Mouse (Mus musculus) lung, adult 18-20 months (tissue): ENCODE data around the gene Frat1.
A peak's percentile ranks its signal among the peaks of the same experiment; 100 is the strongest.
"Not testable (repeated sequence)": the region's sequence is repeated elsewhere in the genome, so short reads cannot be mapped to it uniquely, and the experiment has no call there.

Source experiments
- DNase-seq, 2 experiments: peaks; one replicate each; pipeline ENCODE4 v3.0.0; 2022; ENCODE audit warnings: mixed read lengths in 2 of 2

The Frat1 gene

GRCm38 (mm10) chr19:41846366-41847090 is 16.8 kb downstream of the Frat1 start:
- DNase-seq: no peak

GRCm38 (mm10) chr19:41847091-41847581 is 17.4 kb downstream of the Frat1 start:
- DNase-seq: peak; percentile 30 to 36

DNA sequence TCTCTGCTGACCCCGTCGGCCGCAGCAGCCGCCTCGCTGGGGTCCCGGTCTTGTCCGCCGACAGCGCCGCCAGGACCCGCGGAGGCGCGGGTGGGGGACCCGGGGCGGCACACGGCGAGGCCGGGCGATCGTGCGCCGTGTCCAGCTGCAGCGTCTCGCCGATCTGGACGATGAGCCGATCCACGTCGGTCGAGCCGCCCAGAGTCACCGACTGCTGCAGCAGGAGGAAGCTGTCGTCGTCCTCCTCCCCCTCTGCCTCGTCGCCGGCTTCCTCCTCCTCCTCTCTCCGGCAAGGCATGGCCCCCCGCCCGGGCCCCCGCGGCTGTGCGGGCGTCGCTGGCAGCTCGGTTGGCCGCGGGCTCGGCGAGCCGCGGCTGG is 17.8 kb downstream of the Frat1 start:
- peak in 1 of 2 experiments; percentile 38 for DNase-seq

GRCm38 (mm10) chr19:41847992-41848851 is 18.5 kb downstream of the Frat1 start, which contains the start of gene Frat2:
Gene Frat2 (minus strand): TSS chr19:41848132.
- DNase-seq: peak; percentile 90

DNA sequence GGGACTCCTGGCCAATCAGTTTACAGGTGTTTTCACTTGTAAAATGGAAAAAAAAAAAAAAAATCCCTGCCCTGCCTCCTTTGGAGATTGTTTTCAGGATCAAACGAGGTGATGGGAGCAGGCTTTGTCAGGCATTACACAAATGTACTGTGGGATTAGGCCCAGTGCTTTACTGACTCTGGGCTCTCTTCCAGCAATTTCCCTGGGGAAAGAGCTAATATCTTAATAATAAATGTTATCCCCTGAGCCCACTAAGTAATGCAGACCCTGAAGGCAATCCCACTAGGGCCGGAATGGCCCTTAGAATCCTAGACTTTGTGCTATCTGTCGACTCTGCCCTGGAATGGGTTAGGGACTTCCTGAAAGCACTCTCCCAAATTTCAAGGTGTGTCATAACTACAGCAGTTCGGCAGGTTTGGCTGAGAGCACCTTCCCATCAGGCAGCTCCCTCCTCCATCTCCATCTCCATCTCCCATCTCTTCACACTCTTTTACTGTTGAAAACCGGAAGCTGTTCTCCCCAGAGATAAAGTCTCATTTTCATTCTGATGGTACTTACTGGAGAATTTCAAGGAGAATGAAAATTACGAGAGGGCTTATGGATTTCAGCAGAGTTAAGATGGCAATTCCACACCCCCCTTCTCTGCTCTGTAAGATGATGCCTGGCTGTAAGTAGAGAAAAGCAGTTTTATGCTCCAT is 20.4 kb downstream of the Frat1 start:
- no peak for DNase-seq

GRCm38 (mm10) chr19:41850719-41851543 is 21.2 kb downstream of the Frat1 start:
- DNase-seq: no peak

DNA sequence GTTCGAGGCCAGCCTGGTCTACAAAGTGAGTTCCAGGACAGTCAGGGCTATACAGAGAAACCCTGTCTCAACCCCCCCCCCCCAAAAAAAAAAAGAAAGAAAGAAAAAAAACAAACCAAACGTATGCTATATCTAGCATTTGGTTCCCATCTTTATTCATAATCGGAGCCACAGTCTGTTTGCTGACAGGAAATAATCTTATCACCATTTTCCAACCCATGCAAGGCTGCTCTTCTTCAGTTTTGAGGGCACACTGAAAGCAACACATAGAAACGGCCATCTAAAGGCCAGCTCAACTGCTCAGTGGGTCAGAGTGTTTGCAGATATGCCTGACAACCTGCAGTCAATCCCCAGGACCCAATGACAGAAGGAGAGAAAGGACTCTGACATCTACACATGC is 22.7 kb downstream of the Frat1 start:
- no peak for DNase-seq

GRCm38 (mm10) chr19:41857086-41857762 is 27.5 kb downstream of the Frat1 start:
- no peak for DNase-seq

GRCm38 (mm10) chr19:41857816-41858310 is 28.1 kb downstream of the Frat1 start:
- DNase-seq: no peak

GRCm38 (mm10) chr19:41866707-41867106 is 36.9 kb downstream of the Frat1 start:
- DNase-seq: no peak

DNA sequence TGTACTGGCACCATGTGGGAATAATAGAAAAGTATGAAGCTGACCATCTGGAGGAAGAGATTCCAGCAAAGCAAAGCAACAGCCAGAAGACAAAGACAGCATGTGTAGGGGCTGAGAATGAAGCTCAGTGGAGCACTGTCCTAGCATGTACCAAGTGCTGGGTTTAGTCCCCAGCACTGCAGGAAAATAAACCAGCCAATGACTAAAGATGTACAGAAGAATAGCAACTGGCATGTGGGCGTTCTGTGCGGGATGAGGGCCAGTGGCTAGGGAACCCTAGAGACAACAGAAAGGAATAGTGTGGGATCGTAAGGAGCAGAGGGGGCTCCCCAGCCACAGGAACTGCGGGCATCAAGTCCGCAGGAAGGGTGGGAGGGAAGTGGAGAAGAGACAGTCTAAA is 39.5 kb downstream of the Frat1 start:
- no peak for DNase-seq

GRCm38 (mm10) chr19:41869946-41870345 is 40.2 kb downstream of the Frat1 start:
- not testable (repeated sequence) for DNase-seq

DNA sequence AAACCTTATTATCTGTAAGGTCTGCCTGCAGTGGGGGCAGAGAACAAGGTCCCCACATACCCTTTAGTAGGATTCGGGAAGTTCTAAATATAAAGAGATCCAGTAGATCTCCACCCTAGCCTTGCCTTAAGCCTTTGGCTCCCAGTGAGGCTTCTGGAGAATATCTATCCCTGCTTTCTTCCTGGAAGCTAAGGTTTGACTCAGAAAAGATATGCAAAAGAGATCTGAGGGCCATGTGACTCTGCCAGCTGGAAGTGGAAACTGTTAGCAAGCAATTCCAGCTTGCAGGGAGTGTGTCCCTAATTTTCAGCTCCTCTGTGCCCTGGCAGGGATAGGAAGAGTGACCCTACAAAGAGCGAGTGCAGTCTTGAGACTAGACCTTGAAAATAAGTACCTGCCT is 42.5 kb downstream of the Frat1 start:
- no peak for DNase-seq

DNA sequence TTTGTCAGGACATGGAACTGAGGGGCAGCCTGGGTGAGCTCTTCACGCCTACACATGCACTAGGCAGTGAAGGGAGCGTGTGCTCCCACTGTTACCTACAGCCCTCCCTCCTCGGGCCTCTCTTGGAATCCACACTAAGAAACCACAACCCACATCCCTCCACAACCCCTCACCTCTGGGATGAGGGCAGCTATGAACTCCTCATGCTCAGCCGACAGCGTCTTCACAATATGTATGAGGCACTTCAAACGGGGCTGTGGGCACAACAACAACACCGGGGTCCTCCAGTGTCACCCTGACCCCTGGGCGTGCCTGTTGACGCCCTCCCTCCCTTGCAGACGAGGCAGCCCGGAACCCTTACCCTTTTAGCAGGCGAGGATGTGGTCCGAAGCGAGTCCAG is 44.6 kb downstream of the Frat1 start:
- no peak for DNase-seq

DNA sequence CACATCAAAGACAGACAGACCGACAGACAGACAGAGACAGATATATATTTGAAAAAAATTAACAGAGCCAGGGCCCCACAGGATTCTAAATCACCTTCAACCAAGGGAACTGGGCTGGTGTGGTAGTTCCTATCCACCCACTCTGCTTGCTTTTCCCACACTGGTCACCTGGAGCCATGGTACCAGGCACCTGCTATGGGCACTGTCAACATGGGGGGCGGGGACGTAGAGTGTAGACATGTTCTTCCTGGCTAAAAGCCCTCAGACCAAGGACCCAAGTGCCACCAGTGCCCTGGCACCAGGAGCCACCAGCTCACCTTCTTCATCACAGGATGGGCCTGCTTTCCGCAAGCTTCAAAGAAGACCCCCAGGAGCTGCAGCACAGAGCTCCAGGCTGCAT is 52.1 kb downstream of the Frat1 start:
- no peak for DNase-seq
